12 mouse cellular contexts compared by ENCODE assay signal in genomic region chr8:57324671-57325070, GRCm38 (mm10). TPM values are rescaled to one million over a fixed set of nuclear protein-coding genes. Genes with fewer than 3 reads are reported as not detected.
DNase-seq lines count a peak whose midpoint lies in the region; ATAC-seq and TF ChIP-seq lines count a peak whose summit lies in the region.
"Had no signal": no experiment of that assay in that cellular context is flagged by ENCODE, and none has a peak within 500 bp of the region (broad histone marks: within the 10 kb centered on the region; RNA-seq: fewer than 3 reads in every experiment).

No protein-coding gene starts in this region.

- WGBS in hindbrain, embryonic 11.5 days = 4% methylated on average over 5 of the region's 5 CpGs
- WGBS in hindbrain, embryonic 12.5 days = under 1% methylated on average over 5 of the region's 5 CpGs
- WGBS in embryonic facial prominence, embryonic 13.5 days = 2% methylated on average over 5 of the region's 5 CpGs
- 15% methylated on average over 5 of the region's 5 CpGs for WGBS in liver, embryonic 13.5 days (ENCODE audit: insufficient replicate concordance)

- peak; percentile 55 for DNase-seq in hindbrain, embryonic 11.5 days (ENCODE audit: low spot score)
- DNase-seq in heart, postnatal 4 days = peak; percentile 27
- no peak for DNase-seq in liver, embryonic 13.5 days
- DNase-seq in gastrocnemius, postnatal 36 days = no peak
- DNase-seq in left cerebral cortex, adult 2 months (ENCODE audit: extremely low spot score in 1 of 2, low spot score in 2 of 2) = no peak
- DNase-seq: adrenal gland, postnatal 36 days; cerebellum, adult 2 months had no signal

- peaks cover 13% of the 10 kb centered on the region for H3K4me1 ChIP-seq in hindbrain, embryonic 11.5 days (replicated peaks; ENCODE audit: control insufficient read depth, insufficient read depth, low read length)
- H3K4me1 ChIP-seq in hindbrain, embryonic 12.5 days = peaks cover 16% of the 10 kb centered on the region
- peaks cover 29% of the 10 kb centered on the region for H3K4me1 ChIP-seq in embryonic facial prominence, embryonic 13.5 days
- H3K4me1 ChIP-seq in liver, embryonic 13.5 days (replicated peaks) = 0 out of 2 replicates have a peak, but pooled peaks cover 6% of the 10 kb centered on the region

- H3K27me3 ChIP-seq in hindbrain, embryonic 11.5 days (ENCODE audit: control insufficient read depth, insufficient read depth, low read length) = peaks cover 92% of the 10 kb centered on the region
- peaks cover 95% of the 10 kb centered on the region for H3K27me3 ChIP-seq in hindbrain, embryonic 12.5 days
- H3K27me3 ChIP-seq in embryonic facial prominence, embryonic 13.5 days = peaks cover 98% of the 10 kb centered on the region
- H3K27me3 ChIP-seq in liver, embryonic 13.5 days = peaks cover 99% of the 10 kb centered on the region

- H3K4me2 ChIP-seq in hindbrain, embryonic 11.5 days (replicated peaks; ENCODE audit: low read depth, low read length) = no peak overlapping the region
- H3K4me2 ChIP-seq in hindbrain, embryonic 12.5 days (replicated peaks) = no peak overlapping the region
- H3K4me2 ChIP-seq in embryonic facial prominence, embryonic 13.5 days = peak overlapping the region; percentile 54
- peak overlapping the region; percentile 33; the same call in 1 of the 2 replicates for H3K4me2 ChIP-seq in liver, embryonic 13.5 days
- H3K4me2 ChIP-seq: neural tube, embryonic 12.5 days had no signal

- H3K36me3 ChIP-seq in hindbrain, embryonic 11.5 days (ENCODE audit: control insufficient read depth, insufficient read depth, low read length) = no peaks in the 10 kb centered on the region
- H3K36me3 ChIP-seq in hindbrain, embryonic 12.5 days = no peaks in the 10 kb centered on the region
- no peaks in the 10 kb centered on the region for H3K36me3 ChIP-seq in embryonic facial prominence, embryonic 13.5 days
- H3K36me3 ChIP-seq in liver, embryonic 13.5 days = no peaks in the 10 kb centered on the region
- H3K36me3 ChIP-seq: neural tube, embryonic 12.5 days had no signal

- H3K27ac ChIP-seq in hindbrain, embryonic 11.5 days (ENCODE audit: low read depth, low read length) = no peak overlapping the region
- H3K27ac ChIP-seq in hindbrain, embryonic 12.5 days = no peak overlapping the region
- H3K27ac ChIP-seq in embryonic facial prominence, embryonic 13.5 days = peak overlapping the region; percentile 77; the same call in 1 of the 2 replicates
- H3K27ac ChIP-seq in liver, embryonic 13.5 days = no peak overlapping the region
- no peak overlapping the region for H3K27ac ChIP-seq in left cerebral cortex, adult 2 months
- H3K27ac ChIP-seq: neural tube, embryonic 12.5 days had no signal

- ATAC-seq in hindbrain, embryonic 11.5 days (ENCODE audit: low FRiP score) = no peak
- no peak for ATAC-seq in hindbrain, embryonic 12.5 days (ENCODE audit: low FRiP score)
- no peak for ATAC-seq in embryonic facial prominence, embryonic 13.5 days (ENCODE audit: insufficient number of reproducible peaks, insufficient read depth, low FRiP score, low TSS enrichment, low read depth)
- ATAC-seq in liver, embryonic 13.5 days (ENCODE audit: low read depth) = no peak
- no peak for ATAC-seq in megakaryocyte-erythroid progenitor cell, adult 5-6 weeks (replicated peaks; ENCODE audit: low FRiP score, low TSS enrichment, poor library complexity, severe bottlenecking)

- no peak overlapping the region for H3K4me3 ChIP-seq in hindbrain, embryonic 11.5 days (ENCODE audit: low read depth, low read length)
- no peak overlapping the region for H3K4me3 ChIP-seq in hindbrain, embryonic 12.5 days
- H3K4me3 ChIP-seq in embryonic facial prominence, embryonic 13.5 days = peak overlapping the region; percentile 54
- H3K4me3 ChIP-seq in liver, embryonic 13.5 days (replicated peaks) = peak overlapping the region; percentile 25
- H3K4me3 ChIP-seq in left cerebral cortex, adult 2 months = no peak overlapping the region
- H3K4me3 ChIP-seq: neural tube, embryonic 12.5 days had no signal

- no peak overlapping the region for H3K9ac ChIP-seq in hindbrain, embryonic 11.5 days (ENCODE audit: low read depth, low read length)
- no peak overlapping the region for H3K9ac ChIP-seq in hindbrain, embryonic 12.5 days
- H3K9ac ChIP-seq in embryonic facial prominence, embryonic 13.5 days = peak overlapping the region; percentile 75
- H3K9ac ChIP-seq in liver, embryonic 13.5 days = peak overlapping the region; percentile 43; the same call in 1 of the 2 replicates
- H3K9ac ChIP-seq: neural tube, embryonic 12.5 days had no signal

- intact Hi-C loops in gastrocnemius, postnatal 36 days (cut with DNase I) = no loop called here
- intact Hi-C loops in left cerebral cortex, adult 2 months (cut with DNase I) = no loop called here

- H3K9me3 ChIP-seq in hindbrain, embryonic 11.5 days (ENCODE audit: control insufficient read depth, low read length) = no peaks in the 10 kb centered on the region
- no peaks in the 10 kb centered on the region for H3K9me3 ChIP-seq in hindbrain, embryonic 12.5 days (replicated peaks)
- H3K9me3 ChIP-seq in embryonic facial prominence, embryonic 13.5 days = no peaks in the 10 kb centered on the region
- H3K9me3 ChIP-seq in liver, embryonic 13.5 days (replicated peaks) = no peaks in the 10 kb centered on the region
- H3K9me3 ChIP-seq: neural tube, embryonic 12.5 days had no signal

- no peak for TF ChIP-seq CTCF in left cerebral cortex, adult 2 months (IDR thresholded peaks at IDR 0.05)

RNA-seq across cellular contexts. Expression of gene Hand2, which starts 3.9 kb away (rescaled TPM):
- polyA plus RNA-seq in hindbrain, embryonic 11.5 days (2014; fragmentation: Nextera tagmentation; extraction: Ambion mirVana) = 0.10 TPM in 1 of 2 replicates, not detected in the other
- not detected in 2 replicates for polyA plus RNA-seq in hindbrain, embryonic 12.5 days (2016; fragmentation: Nextera tagmentation; extraction: Ambion mirVana)
- polyA plus RNA-seq in embryonic facial prominence, embryonic 13.5 days (2015; fragmentation: Nextera tagmentation; extraction: Ambion mirVana) = 2.8 and 8.3 TPM in 2 replicates
- total RNA-seq in heart, postnatal 4 days (2021) = 10 to 100 TPM; 62.1 to 69.6 TPM
- polyA plus RNA-seq in liver, embryonic 13.5 days (2015; fragmentation: Nextera tagmentation; extraction: Ambion mirVana) = 0.79 and 0.81 TPM in 2 replicates
- not detected for total RNA-seq in gastrocnemius, postnatal 36 days (2021)
- total RNA-seq in megakaryocyte-erythroid progenitor cell, adult 5-6 weeks (2014; fragmentation: Nextera tagmentation) = not detected in 2 replicates
- not detected in 2 replicates for total RNA-seq in megakaryocyte-erythroid progenitor cell, adult 5-6 weeks (2017)
- not detected for total RNA-seq in left cerebral cortex, adult 2 months (2021)
- total RNA-seq: gastrocnemius, adult 18-20 months had no signal
- polyA plus RNA-seq: cerebellum, adult 2 months had no signal

Comparison
In these comparisons a context has a peak if more than half of its experiments do, and no peak if none do; other contexts are left out.
1. DNase-seq: peak in hindbrain, embryonic 11.5 days (single experiment) and heart, postnatal 4 days (single experiment); none in liver, embryonic 13.5 days (single experiment), gastrocnemius, postnatal 36 days (0 of 2) and left cerebral cortex, adult 2 months (0 of 2).
2. H3K4me2 ChIP-seq: peak in embryonic facial prominence, embryonic 13.5 days (single experiment) and liver, embryonic 13.5 days (single experiment); none in hindbrain, embryonic 11.5 days (single experiment) and hindbrain, embryonic 12.5 days (single experiment).
3. H3K4me3 ChIP-seq: peak in embryonic facial prominence, embryonic 13.5 days (single experiment) and liver, embryonic 13.5 days (single experiment); none in hindbrain, embryonic 11.5 days (single experiment), hindbrain, embryonic 12.5 days (single experiment) and left cerebral cortex, adult 2 months (single experiment).
4. H3K9ac ChIP-seq: peak in embryonic facial prominence, embryonic 13.5 days (single experiment) and liver, embryonic 13.5 days (single experiment); none in hindbrain, embryonic 11.5 days (single experiment) and hindbrain, embryonic 12.5 days (single experiment).
5. RNA of gene Hand2, which starts 3.9 kb away (total RNA-seq): 62.1 to 69.6 TPM in heart, postnatal 4 days; not detected in gastrocnemius, postnatal 36 days, not detected in megakaryocyte-erythroid progenitor cell, adult 5-6 weeks and not detected in left cerebral cortex, adult 2 months; every median in the first group is over 10 times any median in the second.